Mouse (Mus musculus) thymus, postnatal 25 days (tissue): ENCODE data around the gene Cul4a.

Experiments
- DNase-seq: peaks from one replicate; pipeline ENCODE4 v3.0.0; 2022

Gene Cul4a

GRCm38 (mm10) chr8:13141681-13142080 lies 36.3 kb downstream of the Cul4a start:
- no peak for DNase-seq

DNA sequence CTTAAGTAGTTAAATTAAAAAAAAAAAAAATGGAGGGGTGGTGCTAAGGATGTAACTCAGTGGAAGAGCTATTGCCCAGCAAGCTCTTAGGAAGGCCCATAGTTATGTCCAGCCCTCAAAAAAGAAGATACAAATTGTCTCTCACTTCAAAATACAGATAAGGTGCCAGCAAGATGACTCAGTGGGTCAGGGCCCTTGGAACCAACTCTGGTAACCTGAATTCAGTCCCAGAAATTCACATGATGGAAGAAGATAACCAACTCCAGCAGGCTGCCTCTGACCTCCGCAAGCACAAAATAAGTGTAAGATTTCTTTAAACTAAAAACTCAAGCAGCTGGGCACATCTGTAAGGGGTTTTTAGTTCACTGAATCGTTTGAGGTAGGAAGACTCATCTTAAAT lies 43.1 kb downstream of the Cul4a start:
- DNase-seq, result no peak

DNA sequence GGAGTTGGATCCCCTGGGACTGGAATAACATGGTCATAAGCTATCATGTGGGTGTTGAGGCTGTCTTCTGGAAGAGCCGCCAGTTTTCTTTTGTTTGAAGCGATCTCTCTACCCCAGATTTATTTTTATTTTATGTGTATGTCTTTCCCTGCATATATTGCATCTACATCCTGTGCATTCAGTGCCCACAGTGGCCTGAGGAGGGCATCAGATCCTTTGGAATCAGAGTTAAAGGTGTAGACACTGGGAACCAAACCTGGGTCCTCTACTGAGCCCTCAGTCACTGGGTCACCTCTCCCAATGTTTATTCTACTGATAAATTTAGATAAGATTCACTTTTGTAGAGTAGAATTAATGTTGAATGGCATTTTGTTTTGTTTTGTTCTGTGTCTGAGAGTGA lies 43.9 kb downstream of the Cul4a start:
- no peak for DNase-seq

DNA sequence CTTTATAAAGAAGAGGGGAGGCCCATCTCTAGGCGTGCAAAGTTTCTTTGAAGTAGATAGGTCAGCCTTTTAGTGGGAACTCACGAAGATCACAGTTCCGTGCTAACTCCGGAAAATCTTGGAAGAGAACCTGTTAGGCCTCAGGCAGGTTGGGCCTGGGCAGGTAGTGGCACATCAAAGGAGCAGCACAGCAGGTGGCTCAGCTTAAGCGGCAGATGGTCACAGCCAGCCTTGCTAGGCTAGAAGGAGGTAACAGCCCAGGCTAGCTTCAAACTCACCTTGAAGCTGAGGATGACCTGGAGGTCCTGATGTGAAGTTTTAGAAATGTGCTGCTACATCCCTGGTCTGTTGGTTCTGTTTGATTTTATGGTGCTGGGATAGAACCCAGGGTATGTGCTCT lies 44.4 kb downstream of the Cul4a start:
- DNase-seq, result no peak

GRCm38 (mm10) chr8:13150929-13151328 lies 45.5 kb downstream of the Cul4a start:
- no peak for DNase-seq

GRCm38 (mm10) chr8:13154099-13154498 lies 48.7 kb downstream of the Cul4a start:
- no peak for DNase-seq

DNA sequence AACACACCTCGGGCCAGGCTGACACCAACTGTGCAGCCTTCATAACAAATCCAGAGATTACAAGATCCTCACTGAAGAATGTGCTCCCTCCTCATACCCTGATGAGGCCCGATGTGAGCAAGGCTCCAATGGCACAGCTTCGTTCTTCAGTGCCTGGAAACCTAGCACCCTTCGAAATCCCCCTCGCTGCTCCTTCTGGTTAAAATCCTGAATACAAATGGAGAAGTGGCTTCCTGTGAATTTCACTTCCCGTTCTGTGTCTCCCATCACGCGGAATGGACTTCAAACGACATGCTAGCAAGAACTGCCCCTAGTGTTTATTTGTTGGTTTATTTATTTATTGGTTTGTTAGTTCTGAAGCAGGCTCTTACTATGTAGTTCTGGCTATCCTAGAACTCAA lies 49.9 kb downstream of the Cul4a start:
- DNase-seq, result no peak

- no peak for DNase-seq
Measured at GRCm38 (mm10) chr8:13156327-13157097, 51.1 kb downstream of the Cul4a start.

DNA sequence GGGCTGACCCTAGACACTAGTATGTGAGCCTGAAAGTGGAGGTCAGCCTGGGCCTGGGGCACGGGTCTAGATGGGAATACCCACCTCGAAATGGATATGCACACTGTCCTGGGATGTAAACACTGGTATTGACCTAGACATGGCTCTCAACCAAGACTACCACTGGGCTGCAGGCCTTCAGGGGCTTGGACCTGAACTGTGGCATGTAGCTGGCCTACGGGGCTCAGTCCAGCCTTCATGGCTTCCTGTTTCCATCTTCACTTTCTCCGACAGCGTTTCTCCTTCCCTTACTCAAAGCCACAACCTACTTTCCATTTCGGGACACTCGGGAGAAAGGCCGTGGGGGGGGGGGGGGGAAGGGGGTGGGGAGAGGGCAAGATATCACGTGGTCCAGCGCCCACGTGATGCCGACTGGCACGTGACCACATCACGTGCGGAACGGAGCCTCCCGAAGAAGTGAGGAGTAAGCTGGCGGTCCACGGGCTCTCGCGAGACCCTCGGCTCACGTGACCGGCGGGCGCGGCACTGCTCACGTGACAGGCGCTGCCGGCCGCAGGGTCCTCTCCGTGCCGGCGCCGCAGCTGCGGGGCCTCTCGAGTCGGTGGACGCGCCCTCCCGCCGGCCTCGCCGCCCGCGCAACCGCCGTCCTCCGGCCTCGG lies 53.4 kb downstream of the Cul4a start, which contains the start of gene Lamp1:
Lamp1 (plus strand) TSS at position 444 of the 659 bp plus-strand sequence.
- DNase-seq, result peak; percentile 95

DNA sequence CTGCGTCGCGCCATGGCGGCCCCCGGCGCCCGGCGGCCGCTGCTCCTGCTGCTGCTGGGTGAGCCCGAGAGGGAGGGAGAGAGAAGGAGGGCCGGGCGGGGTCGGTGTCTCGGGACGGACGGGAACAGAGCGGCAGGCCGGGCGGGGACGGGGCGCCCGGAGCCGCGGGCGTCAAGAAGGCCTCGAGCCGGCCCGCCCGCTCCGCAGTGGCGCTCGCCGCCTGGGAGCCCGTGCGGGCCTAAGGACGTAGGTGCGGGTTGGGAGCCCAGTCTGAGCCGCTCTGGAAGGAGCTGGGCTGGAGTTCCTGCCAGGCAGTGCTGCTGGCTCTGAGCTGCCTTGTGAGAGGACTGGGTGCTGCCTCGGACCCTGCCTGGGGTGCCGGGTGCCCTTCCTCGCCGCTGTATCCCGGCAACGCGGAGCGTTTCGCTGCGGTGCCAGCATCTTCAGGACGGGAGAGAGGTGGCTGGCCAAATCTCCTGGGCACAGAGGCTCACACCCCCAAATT lies 54.0 kb downstream of the Cul4a start:
- DNase-seq, result no peak

GRCm38 (mm10) chr8:13160691-13161090 lies 55.3 kb downstream of the Cul4a start:
- no peak for DNase-seq

DNA sequence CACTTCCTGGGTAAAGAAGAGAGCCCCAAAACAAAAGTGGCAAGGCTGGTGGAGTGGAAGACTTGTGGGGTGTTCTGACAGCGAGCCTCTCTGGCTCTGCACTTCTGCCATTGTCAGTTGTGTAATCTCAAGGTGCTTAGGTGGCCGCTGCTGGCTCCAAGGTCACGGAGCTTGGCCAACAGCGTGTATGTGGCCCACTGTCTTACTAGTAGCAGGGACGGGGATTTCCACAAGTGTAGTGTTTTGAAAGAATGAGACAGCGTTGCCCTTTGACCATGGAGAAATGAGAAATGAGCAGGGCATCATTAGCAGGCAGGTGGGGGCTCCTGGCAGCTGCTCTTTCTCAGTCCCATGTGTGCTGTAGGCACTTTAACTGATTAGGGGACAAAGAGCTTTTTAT lies 56.7 kb downstream of the Cul4a start:
- no peak for DNase-seq

GRCm38 (mm10) chr8:13163563-13163962 lies 58.1 kb downstream of the Cul4a start:
- DNase-seq, result no peak

- no peak for DNase-seq
Measured at GRCm38 (mm10) chr8:13164361-13164760, 58.9 kb downstream of the Cul4a start.

GRCm38 (mm10) chr8:13170510-13170909 lies 65.1 kb downstream of the Cul4a start:
- no peak for DNase-seq

- no peak for DNase-seq
Measured at GRCm38 (mm10) chr8:13174305-13174704, 68.9 kb downstream of the Cul4a start.

DNA sequence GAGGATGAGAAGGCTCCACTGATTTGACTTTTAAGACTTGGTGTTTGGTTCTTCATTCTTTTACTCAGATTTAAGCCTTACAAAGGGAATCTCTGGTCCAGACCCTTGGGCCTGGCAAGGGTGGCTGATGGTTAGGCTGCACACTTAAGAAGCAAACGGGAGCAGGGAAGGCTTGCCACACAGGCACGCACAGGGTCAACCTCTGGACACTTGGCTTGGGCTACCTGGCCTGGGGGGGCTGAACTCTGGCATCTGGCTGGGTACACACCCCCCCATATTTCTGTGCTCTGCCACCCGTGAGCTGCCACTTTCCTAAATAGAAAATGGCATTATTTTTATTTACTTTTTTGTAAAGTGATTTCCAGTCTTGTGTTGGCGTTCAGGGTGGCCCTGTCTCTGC lies 69.4 kb downstream of the Cul4a start:
- no peak for DNase-seq

- DNase-seq, result no peak
Measured at GRCm38 (mm10) chr8:13175650-13176049, 70.2 kb downstream of the Cul4a start.

- DNase-seq, result no peak
Measured at GRCm38 (mm10) chr8:13177173-13177852, 71.9 kb downstream of the Cul4a start.

- no peak for DNase-seq
Measured at GRCm38 (mm10) chr8:13178137-13178536, 72.7 kb downstream of the Cul4a start.

- DNase-seq, result no peak
Measured at GRCm38 (mm10) chr8:13179482-13179881, 74.1 kb downstream of the Cul4a start.

DNA sequence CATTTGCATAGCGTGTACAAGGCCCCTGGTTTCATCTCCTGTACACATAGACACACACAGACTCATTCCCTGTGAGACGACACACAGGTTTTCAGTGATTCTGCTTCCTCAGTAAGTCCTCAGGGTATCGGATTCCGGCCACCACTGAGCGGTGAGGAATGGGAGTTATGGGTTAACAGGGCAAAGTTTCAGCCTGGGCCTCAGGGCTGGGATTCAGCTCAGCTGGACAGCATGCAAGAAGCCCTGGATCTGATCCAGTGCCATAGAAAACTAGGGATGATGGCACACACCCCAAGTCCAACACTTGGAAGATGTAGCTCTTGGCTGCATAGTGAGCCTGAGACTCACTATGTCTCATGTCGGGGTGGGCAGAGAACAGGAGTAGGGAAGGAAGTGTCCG lies 74.5 kb downstream of the Cul4a start:
- DNase-seq, result no peak

DNA sequence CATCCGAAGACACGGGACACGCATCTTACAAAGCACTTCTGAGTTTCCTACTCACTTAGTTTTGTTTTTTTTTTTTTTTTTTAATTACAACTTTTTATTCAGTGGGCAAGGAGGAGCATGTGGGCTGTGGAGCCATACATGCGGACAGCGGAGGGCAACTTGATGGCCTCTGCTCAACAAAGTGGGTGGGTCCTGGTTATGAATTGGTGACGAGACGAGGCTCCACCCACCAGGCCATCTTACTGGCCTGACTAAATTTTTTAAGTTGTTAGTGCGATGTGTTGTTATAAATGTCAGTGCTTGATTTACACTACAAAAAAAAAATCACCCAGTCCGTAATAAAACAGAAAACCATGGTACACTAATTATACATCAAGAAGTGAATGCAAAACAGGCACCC lies 75.0 kb downstream of the Cul4a start:
- DNase-seq, result no peak
